Mouse (Mus musculus) heart, adult 2 months (tissue): Measurements from ENCODE around the gene Slc43a2.
A peak's percentile ranks its signal among the peaks of the same experiment; 100 is the strongest.

ENCODE experiments used
- CTCF ChIP-seq: fragments of 200-600 bp; IDR thresholded peaks from 2 replicates; pipeline ENCODE4 v1.8.1; 2022; ENCODE audit warnings: antibody characterized with exemption, mild to moderate bottlenecking, moderate library complexity
- POLR2A ChIP-seq: fragments of 200-500 bp; IDR thresholded peaks from 2 replicates; pipeline ENCODE4 v1.6.1; 2011; ENCODE audit warnings: mild to moderate bottlenecking, low read depth, low read length, control low read depth; ENCODE audit not compliant: insufficient read depth

- TF ChIP-seq POLR2A (0 out of 2 replicates have a peak, but pooled peaks have one; percentile 13), CTCF (no peak)
These were observed 20.5 kb downstream of the Slc43a2 start for GRCm38 (mm10) chr11:75551961-75552441.
